Mouse (Mus musculus) splenic B cell, adult 2 months (primary cell): ENCODE data around the gene Prep.

Experiments used
- DNase-seq: peaks from one replicate; pipeline ENCODE4 v3.0.0-alpha.2; 2011; ENCODE audit warnings: low read depth, low spot score
- H3K27me3 ChIP-seq: 2 replicates; pipeline ENCODE4 v1.6.1; 2012; ENCODE audit warnings: mild to moderate bottlenecking, low read length, moderate library complexity, mixed read lengths; ENCODE audit not compliant: control insufficient read depth, poor library complexity, insufficient read depth, severe bottlenecking
- H3K36me3 ChIP-seq: 2 replicates; pipeline ENCODE4 v1.6.1; 2012; ENCODE audit warnings: mild to moderate bottlenecking, low read length, moderate library complexity, mixed read lengths; ENCODE audit not compliant: control insufficient read depth, poor library complexity, insufficient read depth, severe bottlenecking

Gene Prep

DNA sequence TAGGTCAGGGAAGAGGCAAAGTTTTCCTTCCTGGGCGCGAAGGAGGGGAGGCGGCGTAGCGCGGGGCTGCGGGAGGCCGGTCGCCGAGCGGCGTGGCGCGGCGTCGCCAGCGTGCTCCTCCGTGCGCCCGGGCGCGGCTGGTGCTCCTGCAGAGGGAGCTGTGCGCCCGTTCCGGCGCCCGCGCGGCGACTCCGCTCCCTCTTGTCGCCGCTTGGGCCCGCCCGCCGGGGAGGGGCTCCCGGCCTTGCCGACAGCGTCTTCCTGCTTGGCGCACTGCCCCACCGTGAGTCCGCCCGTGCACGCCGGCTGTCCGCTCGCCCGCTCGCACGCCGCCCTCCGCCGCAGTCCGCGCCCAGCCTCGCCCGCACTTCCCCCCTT, at the start of gene Prep:
Prep (plus strand) TSS at position 273 of the 378 bp plus-strand sequence.
- peak; percentile 89 for DNase-seq
- Histone ChIP-seq H3K27me3 (no peaks in the 10 kb centered on the region), H3K36me3 (no peaks in the 10 kb centered on the region)

DNA sequence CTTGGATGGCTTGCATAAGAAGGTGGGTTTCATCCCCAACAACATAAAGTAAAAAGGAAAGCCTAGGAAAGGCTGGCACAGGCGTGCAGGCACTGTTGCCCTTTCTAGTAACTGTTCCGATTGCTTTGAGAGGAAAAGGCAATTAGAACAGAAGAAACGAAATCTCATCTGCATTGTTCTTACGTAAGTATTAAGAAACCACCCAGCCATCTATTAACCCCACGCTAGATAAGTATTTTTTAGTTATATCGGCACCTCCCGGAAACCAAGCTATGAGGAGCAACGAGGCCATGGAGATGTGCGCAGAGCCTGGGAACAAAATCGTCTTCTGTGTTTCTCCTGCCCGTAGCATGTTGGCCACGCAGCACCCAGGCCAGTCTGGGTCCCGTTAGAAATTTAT, 49.7 kb upstream of the Prep start:
- no peak for DNase-seq
- no peaks in the 10 kb centered on the region for H3K27me3 ChIP-seq
- H3K36me3 ChIP-seq: no peaks in the 10 kb centered on the region

DNA sequence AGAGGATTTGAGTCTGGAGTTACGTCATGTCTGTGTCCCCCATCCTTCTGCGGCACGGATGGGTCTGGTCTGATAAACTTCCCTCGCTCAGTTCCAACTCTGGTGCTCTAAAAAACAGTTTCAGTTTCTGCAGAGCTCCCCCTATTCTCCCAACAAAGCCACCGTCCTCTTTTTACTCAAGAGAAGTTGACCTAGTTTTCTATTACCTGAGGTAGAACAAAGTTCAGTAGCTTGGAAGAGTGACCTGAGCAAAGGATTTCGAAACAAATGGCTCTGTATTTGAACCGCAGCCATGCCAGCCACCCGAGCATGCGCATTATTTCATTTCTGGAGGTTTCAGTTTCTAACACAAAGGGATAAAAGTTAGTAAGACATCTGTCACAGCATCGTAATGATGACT, 49.2 kb upstream of the Prep start:
- no peaks in the 10 kb centered on the region for H3K36me3 ChIP-seq
- no peaks in the 10 kb centered on the region for H3K27me3 ChIP-seq
- DNase-seq: no peak

DNA sequence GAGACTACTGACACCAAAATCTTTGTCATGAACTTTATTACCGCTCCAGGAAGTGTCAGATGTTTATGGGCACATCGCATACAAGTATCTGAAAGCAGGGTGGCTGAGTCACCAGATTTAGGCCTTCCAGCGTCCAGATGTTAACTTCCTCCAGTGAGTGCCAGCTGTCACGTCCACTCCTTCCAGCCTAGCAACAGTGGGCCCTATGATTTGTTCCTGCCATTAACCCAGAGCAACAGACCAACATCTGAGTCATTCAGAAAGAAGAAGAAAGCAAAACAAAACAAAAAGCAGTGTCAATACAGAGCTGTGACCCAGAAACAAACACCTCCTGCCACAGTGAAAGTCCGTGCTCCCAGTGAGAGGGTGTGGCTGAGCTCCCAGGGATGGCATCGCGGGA, 47.6 kb upstream of the Prep start:
- Histone ChIP-seq H3K27me3 (no peaks in the 10 kb centered on the region), H3K36me3 (no peaks in the 10 kb centered on the region)
- no peak for DNase-seq

DNA sequence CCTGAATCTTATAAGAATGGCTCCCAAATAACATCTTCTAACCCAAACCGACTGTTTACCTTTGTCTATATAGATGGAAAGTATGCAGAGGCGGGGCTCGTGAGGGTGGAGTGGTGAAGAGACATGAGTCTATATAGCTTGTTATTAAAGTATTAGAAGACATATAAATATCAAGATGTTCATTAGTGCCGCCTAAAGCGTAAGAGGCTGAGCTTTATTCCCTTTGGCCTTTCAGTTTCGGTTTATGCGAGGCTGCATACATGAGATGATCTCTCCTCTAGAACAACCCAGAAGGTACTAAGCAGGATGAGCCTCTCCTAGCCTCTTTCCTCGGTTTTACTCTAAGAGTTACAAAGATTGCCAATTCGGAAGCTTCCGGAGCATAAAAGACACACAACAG, 47.2 kb upstream of the Prep start:
- no peaks in the 10 kb centered on the region for H3K27me3 ChIP-seq
- no peak for DNase-seq
- no peaks in the 10 kb centered on the region for H3K36me3 ChIP-seq

DNA sequence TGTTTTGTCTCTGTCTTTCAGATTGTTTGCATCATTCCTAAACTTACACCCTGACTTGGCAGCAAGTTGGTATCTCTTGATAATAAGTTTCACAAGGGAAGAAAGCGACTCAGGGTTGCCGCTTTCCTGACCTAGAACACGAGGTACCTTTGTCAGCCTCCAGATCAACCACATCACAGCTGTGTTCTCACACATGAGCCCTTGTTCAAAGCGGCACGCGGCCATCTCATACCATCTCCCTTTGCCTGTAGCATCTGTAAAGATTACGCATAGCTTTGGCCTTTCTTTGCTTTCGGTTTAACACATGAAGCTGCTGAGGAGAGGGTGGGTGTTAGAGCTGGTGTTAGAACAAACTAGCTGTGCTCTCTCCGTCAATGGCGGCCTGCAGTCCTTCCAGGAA, 46.7 kb upstream of the Prep start:
- H3K27me3 ChIP-seq: no peaks in the 10 kb centered on the region
- H3K36me3 ChIP-seq: no peaks in the 10 kb centered on the region
- no peak for DNase-seq

DNA sequence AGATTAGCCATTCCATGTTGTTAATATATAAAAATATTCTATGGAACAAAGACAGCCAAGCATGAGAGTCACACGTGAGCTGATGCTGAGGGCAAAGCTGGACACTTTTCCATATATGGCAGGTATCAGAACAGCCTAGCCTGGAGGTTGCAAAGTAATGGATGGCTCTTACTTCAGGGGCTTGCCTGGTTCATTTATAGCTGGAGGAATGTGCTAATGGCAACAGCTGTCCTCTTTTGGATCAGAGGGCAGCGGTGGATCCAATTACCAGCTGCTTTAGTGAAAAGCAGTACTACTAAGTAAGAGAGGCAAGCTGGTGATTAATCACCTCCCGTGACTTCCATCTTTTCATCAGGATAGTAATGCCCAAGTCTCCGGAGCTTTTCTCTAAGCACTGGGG, 41.8 kb upstream of the Prep start:
- Histone ChIP-seq H3K27me3 (no peaks in the 10 kb centered on the region), H3K36me3 (no peaks in the 10 kb centered on the region)
- no peak for DNase-seq

DNA sequence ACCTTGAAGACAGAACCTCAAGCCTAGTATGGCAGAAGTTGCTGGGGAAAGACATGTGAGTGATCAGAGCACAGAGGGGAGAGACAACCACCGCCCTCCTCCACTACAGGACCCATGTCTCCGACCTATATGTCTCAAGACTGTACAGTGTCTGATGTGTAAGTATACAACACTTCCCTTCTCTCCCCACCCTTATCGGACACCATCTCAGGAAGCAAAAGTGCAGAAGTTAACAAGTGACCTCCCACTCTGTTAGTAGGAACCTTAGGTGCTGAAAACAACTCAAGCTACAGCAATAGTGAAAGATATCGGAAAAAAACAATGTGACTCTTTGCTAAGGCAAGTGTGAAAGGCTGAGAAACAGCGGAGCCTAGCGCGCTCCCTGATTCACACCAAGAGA, 40.1 kb upstream of the Prep start:
- Histone ChIP-seq H3K27me3 (no peaks in the 10 kb centered on the region), H3K36me3 (no peaks in the 10 kb centered on the region)
- DNase-seq: no peak

DNA sequence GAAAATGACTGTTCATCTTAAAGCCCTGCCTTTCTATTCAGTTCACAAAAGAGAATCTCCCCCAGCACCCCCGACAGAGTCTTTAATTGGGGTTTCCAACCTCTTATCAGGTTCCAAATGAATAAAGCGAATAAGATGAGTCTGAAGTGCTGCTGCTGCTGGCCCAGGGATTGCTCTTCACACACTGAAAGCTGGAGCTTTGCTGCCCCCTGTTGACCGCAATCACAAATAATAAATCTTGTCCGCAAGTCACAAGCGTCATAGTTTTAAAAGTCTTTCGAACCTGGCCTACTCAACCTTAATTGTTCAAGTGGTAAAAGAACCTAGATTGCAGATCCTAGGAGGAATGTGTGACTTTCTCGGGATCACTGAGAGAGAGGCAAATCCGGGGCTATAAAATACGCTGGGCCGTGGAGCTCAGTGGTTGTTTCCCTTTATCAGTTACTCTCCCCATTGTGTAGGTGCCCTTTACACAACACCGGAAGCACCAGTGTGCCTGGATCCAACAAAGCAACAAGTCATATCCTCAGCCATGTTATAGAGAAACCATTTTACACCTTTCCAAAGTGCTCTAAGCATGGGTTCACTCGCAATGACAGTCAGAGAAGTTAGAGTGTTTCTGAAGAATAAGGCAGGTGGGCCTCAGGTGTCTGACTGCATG, 21.6 kb upstream of the Prep start:
- peak; percentile 87 for DNase-seq
- H3K27me3 ChIP-seq: no peaks in the 10 kb centered on the region
- H3K36me3 ChIP-seq: no peaks in the 10 kb centered on the region

DNA sequence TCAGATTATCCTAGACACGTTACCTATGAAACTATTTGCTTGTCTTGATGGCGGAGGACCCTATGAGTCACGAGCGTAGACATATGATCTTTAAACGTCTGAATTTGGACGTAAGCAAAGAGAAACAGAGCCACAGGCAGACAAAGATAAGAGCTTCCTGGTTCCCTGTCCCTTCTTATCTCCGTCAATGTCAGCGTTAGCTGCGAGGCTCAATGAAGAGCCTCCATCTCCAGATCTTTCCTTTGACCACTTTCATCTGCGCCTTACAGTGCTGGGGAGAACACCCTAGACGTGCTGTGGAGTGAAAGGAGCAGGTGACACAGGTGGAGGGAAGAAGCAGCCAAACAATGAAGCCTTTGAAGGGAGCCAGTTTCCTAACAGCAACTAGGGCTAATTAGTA, 18.8 kb upstream of the Prep start:
- no peak for DNase-seq
- H3K27me3 ChIP-seq: no peaks in the 10 kb centered on the region
- H3K36me3 ChIP-seq: no peaks in the 10 kb centered on the region

DNA sequence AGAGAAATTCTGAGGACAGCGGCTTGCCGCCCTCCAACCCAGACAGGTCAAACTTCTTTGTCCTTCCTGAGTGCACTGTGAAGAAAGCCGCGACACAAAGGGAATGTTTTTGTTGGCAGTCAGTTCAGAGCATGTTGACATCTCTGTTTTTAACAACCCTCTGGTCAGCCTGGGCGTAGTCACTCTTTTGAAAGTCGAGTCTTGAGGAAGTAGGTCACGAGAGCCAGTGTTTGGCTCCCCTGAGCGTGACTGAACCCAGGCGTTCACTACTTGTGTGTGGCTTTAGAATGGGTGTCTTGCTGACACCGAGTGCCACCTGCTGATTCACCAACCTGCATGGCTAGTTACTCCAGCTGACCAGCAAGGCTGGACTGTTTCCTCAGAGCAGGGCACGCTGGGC, 18.4 kb upstream of the Prep start:
- H3K27me3 ChIP-seq: no peaks in the 10 kb centered on the region
- peak; percentile 77 for DNase-seq
- no peaks in the 10 kb centered on the region for H3K36me3 ChIP-seq

DNA sequence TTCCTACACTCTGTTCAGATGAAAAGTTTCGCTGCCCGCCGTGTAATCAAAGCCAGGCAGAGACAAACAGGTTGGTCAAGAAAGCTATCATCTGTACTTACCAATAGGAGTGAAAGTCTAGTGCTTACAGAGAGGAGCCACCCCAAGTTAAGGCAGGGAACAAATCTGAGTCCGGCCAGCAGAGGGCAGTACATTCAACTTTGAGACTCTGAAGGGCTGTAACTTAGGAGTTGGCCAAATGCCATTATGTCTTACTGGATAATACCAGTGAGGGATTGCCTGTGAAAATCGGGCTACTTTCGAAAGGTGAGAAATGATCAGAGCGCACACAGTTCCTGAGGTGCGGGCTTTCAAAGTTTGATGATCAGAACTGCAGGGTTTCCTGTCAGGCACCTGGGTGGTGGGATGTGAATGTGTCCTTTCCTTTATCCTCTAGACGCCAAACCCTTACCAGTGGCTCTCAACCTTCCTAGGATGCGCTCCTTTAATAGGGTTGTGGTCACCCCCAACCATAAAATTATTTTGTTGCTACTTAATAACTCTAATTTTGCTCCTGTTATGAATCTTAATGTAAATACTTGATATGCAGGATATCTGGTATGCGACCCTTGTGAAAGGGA, 15.8 kb upstream of the Prep start:
- peak; percentile 87 for DNase-seq
- H3K27me3 ChIP-seq: no peaks in the 10 kb centered on the region
- H3K36me3 ChIP-seq: no peaks in the 10 kb centered on the region

DNA sequence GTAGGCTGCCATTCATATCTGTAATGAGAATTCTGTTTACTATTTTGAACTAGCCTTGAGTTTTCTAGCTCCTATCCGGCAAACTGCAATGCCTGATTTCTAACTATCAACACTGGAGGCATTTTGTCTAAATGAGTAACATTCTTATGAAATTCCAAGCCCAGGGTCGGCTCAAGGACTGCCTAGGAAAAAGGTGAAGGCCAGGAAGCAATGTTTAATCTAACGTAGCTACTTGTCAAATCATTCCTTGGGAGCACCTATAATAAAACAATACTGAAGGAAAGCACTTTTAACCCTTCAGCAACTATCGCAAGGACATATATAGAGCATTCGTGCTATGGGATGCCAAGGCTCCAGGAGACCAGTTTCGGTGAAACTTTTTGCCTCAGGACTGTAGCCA, 8.6 kb upstream of the Prep start:
- no peak for DNase-seq
- Histone ChIP-seq H3K36me3 (no peaks in the 10 kb centered on the region), H3K27me3 (no peaks in the 10 kb centered on the region)

DNA sequence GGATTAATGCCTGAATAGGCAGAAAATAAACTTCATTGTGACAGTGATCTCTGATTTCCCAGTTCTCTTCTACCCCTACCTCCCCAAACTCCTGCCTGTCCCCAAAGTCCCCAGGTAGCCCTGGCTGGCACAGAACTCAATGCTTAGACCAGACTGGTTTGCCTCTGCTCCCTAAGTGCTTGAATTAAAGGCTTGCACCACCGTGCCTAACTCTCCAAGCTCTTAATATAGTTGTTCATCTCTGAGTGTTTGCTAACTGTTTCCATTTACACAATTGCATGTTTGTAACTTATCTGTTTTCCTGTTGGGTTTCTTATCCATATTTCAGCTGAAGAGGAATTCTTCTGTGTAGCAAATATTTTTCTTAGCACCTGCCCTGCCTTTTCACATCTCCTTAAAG, 6.2 kb upstream of the Prep start:
- Histone ChIP-seq H3K27me3 (no peaks in the 10 kb centered on the region), H3K36me3 (no peaks in the 10 kb centered on the region)
- DNase-seq: no peak

DNA sequence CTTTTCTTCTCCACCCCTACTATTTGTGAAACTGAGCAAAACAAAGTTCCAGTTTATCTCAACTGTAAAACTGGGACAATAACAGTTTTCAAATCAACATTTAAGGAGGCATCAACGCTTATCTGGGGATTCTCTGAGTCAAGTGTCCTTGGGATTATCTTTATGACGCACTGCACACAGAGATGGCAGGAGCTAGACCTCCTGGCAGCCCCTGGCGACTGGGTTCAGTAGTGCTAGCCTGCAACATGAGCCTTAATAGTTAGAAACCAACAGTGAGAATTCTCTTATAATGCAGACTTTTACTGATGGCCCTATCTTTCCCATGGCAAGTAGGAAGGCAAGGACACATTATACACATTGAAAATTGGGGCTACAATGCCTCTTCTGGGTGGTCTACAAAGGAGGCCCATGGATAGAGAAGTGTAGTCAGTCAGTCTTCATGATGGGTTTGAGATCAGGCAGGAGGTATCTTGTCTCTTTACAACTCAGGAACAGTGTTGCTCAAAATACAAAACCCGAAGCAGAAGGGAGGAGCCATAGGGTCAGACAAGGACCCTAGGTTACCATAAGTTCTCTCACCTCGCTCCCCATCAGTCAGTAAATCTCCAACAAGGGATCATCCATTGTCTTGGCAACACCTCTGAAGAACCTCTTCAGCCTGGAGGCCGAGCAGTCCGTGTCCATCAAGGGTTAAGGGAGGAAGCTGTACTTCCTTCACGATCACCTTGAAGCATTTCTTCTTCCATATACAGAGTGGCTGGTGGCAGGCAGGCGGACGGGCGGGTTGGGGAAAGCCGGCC, 672 bp upstream of the Prep start:
- no peaks in the 10 kb centered on the region for H3K27me3 ChIP-seq
- H3K36me3 ChIP-seq: no peaks in the 10 kb centered on the region
- peak; percentile 18 for DNase-seq
